Mouse (Mus musculus): ENCODE data around the gene Qrfp.

DNA sequence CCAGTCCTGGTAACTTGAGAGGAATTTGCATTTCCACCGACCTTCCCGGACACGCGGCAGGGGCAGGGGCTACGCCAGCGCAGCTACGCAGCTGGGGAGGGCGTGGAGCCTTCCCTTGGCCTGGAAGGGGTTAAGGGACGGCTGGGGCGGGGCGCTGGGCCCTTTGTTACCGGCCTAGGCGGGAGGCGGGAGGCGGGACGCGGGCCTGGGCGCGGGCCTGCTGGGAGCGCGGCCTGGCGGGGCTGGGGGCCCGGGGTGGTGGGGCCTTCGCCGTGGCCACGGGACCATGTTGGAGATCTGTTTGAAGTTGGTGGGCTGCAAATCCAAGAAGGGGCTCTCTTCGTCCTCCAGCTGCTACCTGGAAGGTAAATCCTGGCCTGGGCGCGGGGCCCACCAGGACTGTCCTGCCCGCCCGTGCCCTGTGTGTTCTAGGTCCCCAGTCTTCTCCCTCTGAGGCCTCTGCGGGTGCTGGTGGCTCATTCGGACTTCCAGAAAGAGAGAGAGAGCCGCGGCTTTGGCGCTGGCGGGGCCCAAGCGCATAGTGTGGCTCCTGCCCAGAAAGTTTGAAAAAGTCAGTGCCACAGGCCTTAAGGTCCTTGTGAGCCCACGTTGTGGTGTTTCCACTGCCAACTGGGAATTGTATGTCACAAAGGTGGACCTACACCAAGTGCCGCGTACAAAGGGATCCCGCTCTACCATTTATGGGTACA lies 50.5 kb downstream of the Qrfp start:
- no peak for TF ChIP-seq CTCF (conservative IDR thresholded peaks at IDR 0.05; ENCODE audit: low read length)
- TF ChIP-seq NANOG (IDR thresholded peaks at IDR 0.05; ENCODE audit: borderline replicate concordance, low read length): no peak

All from E14TG2a.4 (cell line).